Mouse (Mus musculus) ES-Bruce4 (cell line): ENCODE data around the gene Gm6408. TPM values are rescaled to one million over a fixed set of nuclear protein-coding genes. Genes with fewer than 3 reads are reported as not detected.
"Not testable (repeated sequence)": the region's sequence is repeated elsewhere in the genome, so short reads cannot be mapped to it uniquely, and the experiment has no call there.

Experiments
- H3K27ac ChIP-seq: 2 replicates; pipeline ENCODE4 v1.5.1; 2012; ENCODE audit warnings: low read length, inconsistent platforms; ENCODE audit not compliant: insufficient read depth
- H3K27me3 ChIP-seq: 2 replicates; pipeline ENCODE4 v1.6.1; 2012; ENCODE audit warnings: mild to moderate bottlenecking, low read length, inconsistent platforms; ENCODE audit not compliant: control insufficient read depth, poor library complexity, insufficient read depth, severe bottlenecking
- H3K36me3 ChIP-seq: 2 replicates; pipeline ENCODE4 v1.6.1; 2012; ENCODE audit warnings: inconsistent platforms, mild to moderate bottlenecking, low read length, moderate library complexity; ENCODE audit not compliant: control insufficient read depth, poor library complexity, insufficient read depth, severe bottlenecking
- H3K4me1 ChIP-seq: one replicate; pipeline ENCODE4 v1.8.1; 2011; ENCODE audit warnings: low read length; ENCODE audit not compliant: control insufficient read depth, insufficient read depth
- H3K4me3 ChIP-seq: 2 replicates; pipeline ENCODE4 v1.5.1; 2011; ENCODE audit warnings: low read depth, mild to moderate bottlenecking, low read length
- H3K9ac ChIP-seq: 2 replicates; pipeline ENCODE4 v1.6.1; 2012; ENCODE audit warnings: low read depth, mild to moderate bottlenecking, inconsistent platforms; ENCODE audit not compliant: poor library complexity, severe bottlenecking
- H3K9me3 ChIP-seq: replicated peaks from 2 replicates; pipeline ENCODE4 v1.6.1; 2012; ENCODE audit warnings: mild to moderate bottlenecking, low read length, inconsistent platforms; ENCODE audit not compliant: control insufficient read depth, poor library complexity, insufficient read depth, severe bottlenecking
- CTCF ChIP-seq: IDR thresholded peaks from one replicate; pipeline ENCODE4 v1.8.1; 2011; ENCODE audit warnings: low read depth, low read length
- EP300 ChIP-seq: IDR thresholded peaks from 2 replicates; pipeline ENCODE4 v1.6.1; 2011; ENCODE audit warnings: low read depth, low read length; ENCODE audit not compliant: insufficient read depth
- POLR2A ChIP-seq: IDR thresholded peaks from one replicate; pipeline ENCODE4 v1.8.1; 2011; ENCODE audit warnings: low read length; ENCODE audit not compliant: insufficient read depth
- polyA plus RNA-seq: library from polyadenylated mRNA; stranded (reverse); fragments of >200 nt; gene quantifications from 2 replicates; pipeline ENCODE4 v1.2.4, GENCODE M21; 2011; ENCODE audit warnings: low read depth; ENCODE audit not compliant: missing spikeins, insufficient read depth, insufficient read length

The Gm6408 gene
- polyA plus RNA-seq = not detected in 2 replicates

GRCm38 (mm10) chr5:146481665-146482064 lies at the start of gene Gm6408:
TSS of gene Gm6408 (plus strand) at chr5:146481965.
- not testable (repeated sequence) for H3K36me3 ChIP-seq, H3K27me3 ChIP-seq, H3K27ac ChIP-seq, H3K9ac ChIP-seq, H3K4me1 ChIP-seq, H3K4me3 ChIP-seq, H3K9me3 ChIP-seq

- Histone ChIP-seq H3K4me3 (no peak overlapping the region), H3K36me3 (0 out of 2 replicates have a peak, but pooled peaks cover 5% of the 10 kb centered on the region), H3K27ac (no peak overlapping the region), H3K4me1 (no peaks in the 10 kb centered on the region), H3K9me3 (peaks cover 4% of the 10 kb centered on the region; the same call in 1 of the 2 replicates), H3K9ac (no peak overlapping the region), H3K27me3 (no peaks in the 10 kb centered on the region)
- TF ChIP-seq POLR2A = no peak
- TF ChIP-seq CTCF = no peak
- no peak for TF ChIP-seq EP300
Measured at GRCm38 (mm10) chr5:146432476-146432875, 49.3 kb upstream of the Gm6408 start.

GRCm38 (mm10) chr5:146435316-146435715 lies 46.4 kb upstream of the Gm6408 start:
- peaks cover 10% of the 10 kb centered on the region; the same call in 1 of the 2 replicates for H3K36me3 ChIP-seq
- H3K4me3 ChIP-seq = no peak overlapping the region
- H3K9me3 ChIP-seq = peaks cover 7% of the 10 kb centered on the region; the same call in 1 of the 2 replicates
- H3K9ac ChIP-seq = no peak overlapping the region
- TF ChIP-seq POLR2A (no peak), EP300 (no peak), CTCF (no peak)
- no peaks in the 10 kb centered on the region for H3K27me3 ChIP-seq
- no peaks in the 10 kb centered on the region for H3K4me1 ChIP-seq
- no peak overlapping the region for H3K27ac ChIP-seq

- Histone ChIP-seq H3K36me3 (peaks cover 10% of the 10 kb centered on the region; the same call in 1 of the 2 replicates), H3K9me3 (peaks cover 7% of the 10 kb centered on the region; the same call in 1 of the 2 replicates)
- TF ChIP-seq EP300 (no peak), CTCF (no peak), POLR2A (no peak)
Measured at GRCm38 (mm10) chr5:146436796-146437195, 45.0 kb upstream of the Gm6408 start.

GRCm38 (mm10) chr5:146439152-146439781 lies 42.5 kb upstream of the Gm6408 start:
- Histone ChIP-seq H3K9me3 (peaks cover 7% of the 10 kb centered on the region; the same call in 1 of the 2 replicates), H3K36me3 (peaks cover 10% of the 10 kb centered on the region; the same call in 1 of the 2 replicates), H3K4me1 (no peaks in the 10 kb centered on the region), H3K4me3 (no peak overlapping the region), H3K27me3 (no peaks in the 10 kb centered on the region), H3K27ac (no peak overlapping the region), H3K9ac (no peak overlapping the region)
- TF ChIP-seq POLR2A (no peak), EP300 (no peak), CTCF (no peak)

More at GRCm38 (mm10) chr5:146436796-146437195, 45.0 kb upstream of the Gm6408 start:
- Histone ChIP-seq H3K9ac (no peak overlapping the region), H3K4me3 (no peak overlapping the region), H3K27ac (no peak overlapping the region), H3K27me3 (no peaks in the 10 kb centered on the region), H3K4me1 (no peaks in the 10 kb centered on the region)

- H3K27me3 ChIP-seq = no peaks in the 10 kb centered on the region
- no peak overlapping the region for H3K4me3 ChIP-seq
- H3K4me1 ChIP-seq = no peaks in the 10 kb centered on the region
- H3K9me3 ChIP-seq = peaks cover 7% of the 10 kb centered on the region; the same call in 1 of the 2 replicates
- no peak overlapping the region for H3K27ac ChIP-seq
- H3K9ac ChIP-seq = no peak overlapping the region
- TF ChIP-seq CTCF (no peak), POLR2A (no peak), EP300 (no peak)
- peaks cover 10% of the 10 kb centered on the region; the same call in 1 of the 2 replicates for H3K36me3 ChIP-seq
Measured at GRCm38 (mm10) chr5:146440273-146440672, 41.5 kb upstream of the Gm6408 start.
